Mouse (Mus musculus) CH12.LX (cell line): ENCODE data around the gene Mcts2. TPM values are rescaled to one million over a fixed set of nuclear protein-coding genes. Genes with fewer than 3 reads are reported as not detected.

Experiments used
- DNase-seq: peaks from one replicate; pipeline ENCODE4 v3.0.0-alpha.2; 2013; ENCODE audit errors: extremely low read depth
- H3K27ac ChIP-seq: 2 replicates; pipeline ENCODE4 v1.5.1; 2012; ENCODE audit warnings: low read depth, mild to moderate bottlenecking, control low read depth, moderate library complexity; ENCODE audit not compliant: insufficient read depth
- H3K27me3 ChIP-seq: replicated peaks from 2 replicates; pipeline ENCODE3; 2012; ENCODE audit warnings: inconsistent platforms
- H3K36me3 ChIP-seq, 2 experiments: replicated peaks in 1 of 2; 2 replicates each; pipeline versions ENCODE3 to v1.6.1; 2012; ENCODE audit warnings: inconsistent platforms in 1 of 2, low read length in 1 of 2, mild to moderate bottlenecking in 1 of 2, mixed read lengths in 1 of 2, moderate library complexity in 1 of 2; ENCODE audit not compliant: control insufficient read depth in 1 of 2, insufficient read depth in 1 of 2
- H3K4me1 ChIP-seq, 2 experiments: 2 replicates each; pipeline ENCODE4 v1.6.1; 2012; ENCODE audit warnings: inconsistent platforms in 1 of 2, moderate library complexity in 1 of 2; ENCODE audit not compliant: insufficient read depth in 2 of 2, control insufficient read depth in 1 of 2
- H3K4me2 ChIP-seq: 2 replicates; pipeline ENCODE4 v1.6.1; 2012; ENCODE audit warnings: low read depth, mild to moderate bottlenecking, control low read depth; ENCODE audit not compliant: poor library complexity, insufficient read depth, severe bottlenecking
- H3K4me3 ChIP-seq, 3 experiments: fragments of 150-350 bp in 1 of 3; sonication (generic) in 1 of 3; replicated peaks in 1 of 3; 2 replicates each; pipeline versions ENCODE3 to v1.5.1; 2011 to 2012; ENCODE audit warnings: low read depth in 2 of 3, low read length in 2 of 3, mild to moderate bottlenecking in 2 of 3, moderate library complexity in 2 of 3, control low read depth in 1 of 3, improper control_type of control experiment in 1 of 3, inconsistent platforms in 1 of 3, mixed read lengths in 1 of 3; ENCODE audit not compliant: poor library complexity in 1 of 3
- H3K79me2 ChIP-seq: replicated peaks from 2 replicates; pipeline ENCODE4 v1.6.1; 2012; ENCODE audit warnings: mild to moderate bottlenecking, moderate library complexity; ENCODE audit not compliant: control insufficient read depth, poor library complexity, insufficient read depth, severe bottlenecking; ENCODE audit errors: extremely low read depth
- H3K9ac ChIP-seq: 2 replicates; pipeline ENCODE4 v1.6.1; 2012; ENCODE audit warnings: low read depth, mild to moderate bottlenecking, control low read depth, moderate library complexity; ENCODE audit not compliant: insufficient read depth
- H3K9me3 ChIP-seq: replicated peaks from 2 replicates; pipeline ENCODE3; 2012; ENCODE audit warnings: low read length, inconsistent platforms, mixed read lengths
- BHLHE40 ChIP-seq: IDR thresholded peaks from 2 replicates; pipeline ENCODE4 v1.6.1; 2011; ENCODE audit warnings: mild to moderate bottlenecking, low read depth, low read length, improper control_type of control experiment
- CHD2 ChIP-seq: IDR thresholded peaks from 2 replicates; pipeline ENCODE4 v1.6.1; 2011; ENCODE audit warnings: low read length, improper control_type of control experiment
- CTCF ChIP-seq, 2 experiments: IDR thresholded peaks in 1 of 2; conservative IDR thresholded peaks in 1 of 2; 2 replicates each; pipeline ENCODE4 v1.5.1; 2011 to 2012; ENCODE audit warnings: low read depth in 2 of 2, low read length in 2 of 2, improper control_type of control experiment in 1 of 2, inconsistent platforms in 1 of 2, mild to moderate bottlenecking in 1 of 2, moderate library complexity in 1 of 2
- ELF1 ChIP-seq: IDR thresholded peaks from 2 replicates; pipeline ENCODE4 v1.6.1; 2014; ENCODE audit warnings: low read depth, mild to moderate bottlenecking, inconsistent platforms, low read length, improper control_type of control experiment
- EP300 ChIP-seq: IDR thresholded peaks from 2 replicates; pipeline ENCODE4 v1.6.1; 2011; ENCODE audit warnings: low read length, improper control_type of control experiment
- GABPA ChIP-seq: IDR thresholded peaks from 2 replicates; pipeline ENCODE4 v1.6.1; 2012; ENCODE audit warnings: low read depth, low read length, improper control_type of control experiment, inconsistent platforms; ENCODE audit not compliant: insufficient replicate concordance
- IRF4 ChIP-seq: IDR thresholded peaks from 2 replicates; pipeline ENCODE4 v1.6.1; 2014; ENCODE audit warnings: low read depth, mild to moderate bottlenecking, inconsistent platforms, low read length, improper control_type of control experiment
- JUND ChIP-seq: conservative IDR thresholded peaks from 2 replicates; pipeline ENCODE4 v1.6.1; 2011; ENCODE audit warnings: low read depth, low read length, improper control_type of control experiment
- KAT2A ChIP-seq: IDR thresholded peaks from 2 replicates; pipeline ENCODE4 v1.6.1; 2012; ENCODE audit warnings: low read length, improper control_type of control experiment, inconsistent platforms; ENCODE audit not compliant: insufficient replicate concordance
- MEF2A ChIP-seq: IDR thresholded peaks from 2 replicates; pipeline ENCODE4 v1.6.1; 2014; ENCODE audit warnings: low read depth, mild to moderate bottlenecking, inconsistent platforms, low read length, improper control_type of control experiment, borderline replicate concordance
- MXI1 ChIP-seq: IDR thresholded peaks from 2 replicates; pipeline ENCODE4 v1.6.1; 2011; ENCODE audit warnings: mild to moderate bottlenecking, low read depth, low read length, improper control_type of control experiment
- NELFE ChIP-seq: IDR thresholded peaks from 2 replicates; pipeline ENCODE4 v1.6.1; 2011; ENCODE audit warnings: low read depth, low read length, improper control_type of control experiment
- NRF1 ChIP-seq: IDR thresholded peaks from 2 replicates; pipeline ENCODE4 v1.6.1; 2014; ENCODE audit warnings: low read depth, mild to moderate bottlenecking, inconsistent platforms, low read length, improper control_type of control experiment, moderate library complexity
- POLR2AphosphoS2 ChIP-seq: IDR thresholded peaks from 2 replicates; pipeline ENCODE4 v1.6.1; 2011; ENCODE audit warnings: low read depth, low read length, improper control_type of control experiment
- RAD21 ChIP-seq: IDR thresholded peaks from 2 replicates; pipeline ENCODE4 v1.6.1; 2011; ENCODE audit warnings: low read depth, mild to moderate bottlenecking, low read length, improper control_type of control experiment, moderate library complexity
- TBP ChIP-seq: conservative IDR thresholded peaks from 2 replicates; pipeline ENCODE4 v1.6.1; 2011; ENCODE audit warnings: low read depth, low read length, improper control_type of control experiment
- UBTF ChIP-seq: IDR thresholded peaks from 2 replicates; pipeline ENCODE4 v1.6.1; 2012; ENCODE audit warnings: low read depth, mild to moderate bottlenecking, inconsistent platforms, low read length, improper control_type of control experiment, moderate library complexity
- USF1 ChIP-seq: IDR thresholded peaks from 2 replicates; pipeline ENCODE4 v1.6.1; 2014; ENCODE audit warnings: low read depth, mild to moderate bottlenecking, inconsistent platforms, low read length, improper control_type of control experiment
- USF2 ChIP-seq: conservative IDR thresholded peaks from 2 replicates; pipeline ENCODE4 v1.6.1; 2011; ENCODE audit warnings: low read depth, low read length, improper control_type of control experiment
- ZC3H11A ChIP-seq: IDR thresholded peaks from 2 replicates; pipeline ENCODE4 v1.6.1; 2012; ENCODE audit warnings: low read depth, mild to moderate bottlenecking, inconsistent platforms, low read length, improper control_type of control experiment
- ZKSCAN1 ChIP-seq: IDR thresholded peaks from 2 replicates; pipeline ENCODE4 v1.6.1; 2012; ENCODE audit warnings: low read depth, inconsistent platforms, low read length, improper control_type of control experiment, borderline replicate concordance
- ZNF384 ChIP-seq: IDR thresholded peaks from 2 replicates; pipeline ENCODE4 v1.6.1; 2012; ENCODE audit warnings: low read depth, low read length, improper control_type of control experiment, inconsistent platforms
- dilution Hi-C: fragments of 300-500 bp; cut with MboI; formaldehyde crosslinking; loops from 2 replicates; pipeline ENCODE4 v1.14.3; 2020; ENCODE audit warnings: low sequenced_read_pairs; ENCODE audit not compliant: extremely low pct_unique_long_range_greater_than_20kb, extremely low pct_ligation_motif_present
- in situ Hi-C: fragments of 300-500 bp; cut with MboI; formaldehyde crosslinking; loops from 3 replicates; pipeline ENCODE4 v1.14.3; 2019; ENCODE audit warnings: low sequenced_read_pairs, low pct_ligation_motif_present, low pct_unique_long_range_greater_than_20kb, mixed read lengths
- polyA plus RNA-seq: library from polyadenylated mRNA; unstranded; fragments of >175 nt; gene quantifications from 2 replicates; pipeline ENCODE4 v1.2.1, GENCODE M21; 2012; ENCODE audit warnings: low read depth; ENCODE audit not compliant: insufficient read length
- total RNA-seq, 2 experiments: library from RNA; depleted of rRNA; stranded (reverse); fragments of 300-350 nt in 1 of 2; fragments of >200 nt in 1 of 2; gene quantifications; 2 replicates each; pipeline ENCODE4 v1.2.3; 2012 to 2014

The Mcts2 gene
- total and polyA plus RNA-seq, 3 experiments, result 1.5 to 3.3 (median 3.2) TPM

DNA sequence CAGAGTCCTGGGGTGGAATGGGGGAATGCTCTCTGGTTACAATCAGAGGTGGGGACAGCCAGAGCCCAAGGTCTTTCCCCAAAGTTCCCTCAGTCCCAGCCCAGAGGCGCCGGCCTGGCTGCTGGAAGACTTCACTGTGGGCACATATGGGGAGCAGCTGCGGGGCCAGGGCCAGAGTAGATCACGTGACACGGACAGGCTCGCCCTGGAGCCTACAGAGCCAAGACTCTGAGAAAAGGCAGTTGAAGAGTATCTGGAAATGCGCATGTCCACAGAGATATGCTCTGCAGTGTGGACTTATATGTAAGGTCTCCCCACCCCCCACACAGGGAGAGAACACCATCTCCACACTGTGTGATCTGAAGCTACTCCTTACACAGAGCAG, 42.8 kb downstream of the Mcts2 start:
- DNase-seq, result no peak
- no peak overlapping the region for H3K4me3 ChIP-seq
- H3K4me1 ChIP-seq, result peaks cover 4 to 19% of the 10 kb centered on the region in 2 experiments

GRCm38 (mm10) chr2:152733201-152733600, 46.4 kb downstream of the Mcts2 start:
- Histone ChIP-seq H3K4me1 (peaks cover 8 to 11% of the 10 kb centered on the region in 2 experiments), H3K27me3 (peaks cover 60% of the 10 kb centered on the region)
- dilution Hi-C loops, result no loop called here

More for the DNA sequence above, 42.8 kb downstream of the Mcts2 start:
- TF ChIP-seq ZNF384 (no peak), ZC3H11A (no peak), IRF4 (no peak), POLR2AphosphoS2 (no peak), BHLHE40 (no peak), USF1 (no peak), EP300 (no peak)
- Histone ChIP-seq H3K9ac (no peak overlapping the region), H3K27ac (no peak overlapping the region), H3K9me3 (no peaks in the 10 kb centered on the region), H3K4me2 (no peak overlapping the region), H3K27me3 (peaks cover 26% of the 10 kb centered on the region), H3K79me2 (no peaks in the 10 kb centered on the region), H3K36me3 (no peaks in the 10 kb centered on the region)
- dilution Hi-C loops (no loop called here), in situ Hi-C loops (no loop called here)

DNA sequence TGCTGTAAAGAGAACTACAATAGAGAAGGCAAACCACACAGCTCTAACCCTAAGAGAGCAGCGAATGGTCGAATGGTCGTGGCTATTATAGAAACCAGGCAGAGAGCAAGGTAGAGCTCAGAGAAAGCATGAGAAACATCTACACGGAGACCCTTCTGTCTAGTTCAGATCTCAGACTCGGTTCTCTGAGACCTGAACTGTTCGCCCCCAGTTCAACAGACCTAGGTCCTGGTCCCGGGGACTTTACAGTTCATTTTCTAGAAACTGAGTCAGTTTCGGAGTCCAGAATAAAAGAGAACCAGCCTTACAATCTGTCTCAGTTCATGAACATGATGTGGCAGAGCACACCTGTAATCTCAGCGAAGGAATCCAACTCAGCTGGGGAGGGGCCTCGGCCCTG, 47.7 kb downstream of the Mcts2 start:
- Histone ChIP-seq H3K27ac (no peak overlapping the region), H3K4me2 (peak overlapping the region; percentile 79), H3K4me3 (no peak overlapping the region), H3K4me1 (peaks cover 11% of the 10 kb centered on the region in 2 experiments), H3K36me3 (no peaks in the 10 kb centered on the region), H3K27me3 (peaks cover 68% of the 10 kb centered on the region), H3K9me3 (peaks cover 6% of the 10 kb centered on the region), H3K9ac (no peak overlapping the region), H3K79me2 (no peaks in the 10 kb centered on the region)
- in situ Hi-C loops, result no loop called here
- DNase-seq, result no peak
- dilution Hi-C loops, result no loop called here
- TF ChIP-seq MXI1 (no peak), CHD2 (no peak), BHLHE40 (no peak), USF2 (no peak), CTCF (conservative IDR thresholded peaks at IDR 0.05 in 1 of 2, IDR thresholded peaks at IDR 0.05 in 1 of 2; ENCODE audit: low read depth in 2 of 2, low read length in 2 of 2) (no peak), NELFE (no peak), ZNF384 (no peak), ZKSCAN1 (no peak), TBP (no peak), USF1 (no peak), JUND (no peak), KAT2A (no peak)
- TF ChIP-seq, all 38 proteins: peak for 0

More at GRCm38 (mm10) chr2:152733201-152733600, 46.4 kb downstream of the Mcts2 start:
- H3K9ac ChIP-seq, result no peak overlapping the region
- no peak for TF ChIP-seq GABPA
- no peak for TF ChIP-seq USF1
- no peak for TF ChIP-seq NRF1
- TF ChIP-seq MEF2A, result no peak
- no peak for TF ChIP-seq UBTF
- no peak for TF ChIP-seq RAD21
- TF ChIP-seq ZC3H11A, result no peak
- TF ChIP-seq IRF4, result no peak
- no peak for TF ChIP-seq ELF1
- TF ChIP-seq JUND, result no peak
- no peak overlapping the region for H3K27ac ChIP-seq
- peaks cover 6% of the 10 kb centered on the region for H3K9me3 ChIP-seq
- no peak for DNase-seq
- no peak overlapping the region for H3K4me2 ChIP-seq
- in situ Hi-C loops, result no loop called here
- no peaks in the 10 kb centered on the region for H3K36me3 ChIP-seq
- no peak overlapping the region for H3K4me3 ChIP-seq
- no peaks in the 10 kb centered on the region for H3K79me2 ChIP-seq
